Mouse (Mus musculus) stomach, postnatal 0 days (tissue): Measurements from ENCODE around the gene Plvap.

ENCODE experiments used
- CTCF ChIP-seq: IDR thresholded peaks from 2 replicates; pipeline ENCODE4 v1.5.1; 2016; ENCODE audit warnings: antibody characterized with exemption, low read depth, mild to moderate bottlenecking, moderate library complexity
- EP300 ChIP-seq: optimal IDR thresholded peaks from 2 replicates; pipeline ENCODE3; 2016; ENCODE audit warnings: antibody characterized with exemption

DNA sequence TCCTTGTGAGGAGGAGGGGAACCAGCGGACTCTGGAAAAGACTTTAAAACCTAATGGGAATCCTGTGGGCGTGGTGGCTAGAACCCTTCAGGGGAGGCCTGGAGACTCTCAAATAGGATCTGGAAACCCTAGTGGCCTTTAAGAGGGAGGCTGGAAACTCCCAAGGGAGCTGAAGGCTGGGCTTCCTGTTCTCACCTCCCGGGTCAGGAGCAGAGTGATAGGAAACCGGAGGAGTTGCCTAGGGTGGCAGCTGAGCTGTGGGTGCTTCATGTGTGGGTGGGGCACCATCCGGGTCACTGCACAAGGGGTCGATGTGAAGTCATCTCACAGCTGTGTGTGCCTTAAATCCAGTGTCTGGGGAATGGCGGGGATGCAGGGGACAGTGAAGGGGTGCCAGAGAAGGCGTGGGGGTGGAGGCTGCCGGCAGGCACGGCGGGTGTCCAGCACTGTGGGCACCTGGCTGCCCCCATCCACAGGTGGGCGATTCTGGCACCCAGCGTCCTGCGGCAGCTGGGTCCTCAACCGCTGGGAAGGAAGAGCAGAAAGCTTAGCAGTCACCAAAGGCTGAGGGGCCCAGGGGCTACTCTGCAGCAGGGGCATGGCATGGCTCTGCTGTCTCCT, 13.6 kb downstream of the Plvap start:
- TF ChIP-seq CTCF (no peak), EP300 (no peak)
